Mouse (Mus musculus): ENCODE results near the gene Bglap.

DNA sequence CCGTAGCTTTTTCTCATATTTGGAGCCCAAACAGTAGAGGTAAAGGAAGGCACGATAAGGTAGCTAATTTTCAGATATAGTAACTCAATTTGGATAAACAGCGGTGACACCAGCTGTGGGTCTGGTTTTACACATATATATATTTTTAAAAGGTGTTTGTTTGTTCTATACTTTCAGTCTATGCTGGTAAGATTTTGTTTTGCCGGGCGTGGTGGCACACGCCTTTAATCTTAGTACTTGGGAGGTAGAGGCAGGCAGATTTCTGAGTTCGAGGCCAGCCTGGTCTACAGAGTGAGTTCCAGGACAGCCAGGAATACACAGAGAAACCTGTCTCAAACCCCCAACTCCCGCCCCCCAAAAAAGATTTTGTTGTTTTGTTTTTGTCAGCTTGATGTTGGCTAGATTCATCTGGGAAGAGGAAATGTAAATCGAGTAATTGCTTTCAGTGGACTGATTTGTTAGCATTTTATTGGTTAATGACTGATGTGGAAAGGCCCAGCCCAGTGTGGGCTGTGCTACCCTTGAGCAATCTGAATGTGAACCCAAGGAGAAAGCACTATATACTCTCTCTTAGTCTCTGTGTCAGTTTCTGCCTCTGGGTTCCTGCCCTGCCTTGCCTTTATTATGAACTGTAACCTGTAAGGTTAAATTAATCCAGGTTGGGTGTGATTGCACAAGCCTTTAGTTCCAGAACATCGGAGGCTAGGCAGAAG is 41.6 kb upstream of the Bglap start:
- TF ChIP-seq POLR2A (IDR thresholded peaks at IDR 0.05; ENCODE audit: insufficient read depth, low read depth, low read length) (no peak), CTCF (IDR thresholded peaks at IDR 0.05; ENCODE audit: insufficient read depth, low read depth, low read length) (no peak)
